Mouse (Mus musculus): ENCODE data around the gene Naxe.

DNA sequence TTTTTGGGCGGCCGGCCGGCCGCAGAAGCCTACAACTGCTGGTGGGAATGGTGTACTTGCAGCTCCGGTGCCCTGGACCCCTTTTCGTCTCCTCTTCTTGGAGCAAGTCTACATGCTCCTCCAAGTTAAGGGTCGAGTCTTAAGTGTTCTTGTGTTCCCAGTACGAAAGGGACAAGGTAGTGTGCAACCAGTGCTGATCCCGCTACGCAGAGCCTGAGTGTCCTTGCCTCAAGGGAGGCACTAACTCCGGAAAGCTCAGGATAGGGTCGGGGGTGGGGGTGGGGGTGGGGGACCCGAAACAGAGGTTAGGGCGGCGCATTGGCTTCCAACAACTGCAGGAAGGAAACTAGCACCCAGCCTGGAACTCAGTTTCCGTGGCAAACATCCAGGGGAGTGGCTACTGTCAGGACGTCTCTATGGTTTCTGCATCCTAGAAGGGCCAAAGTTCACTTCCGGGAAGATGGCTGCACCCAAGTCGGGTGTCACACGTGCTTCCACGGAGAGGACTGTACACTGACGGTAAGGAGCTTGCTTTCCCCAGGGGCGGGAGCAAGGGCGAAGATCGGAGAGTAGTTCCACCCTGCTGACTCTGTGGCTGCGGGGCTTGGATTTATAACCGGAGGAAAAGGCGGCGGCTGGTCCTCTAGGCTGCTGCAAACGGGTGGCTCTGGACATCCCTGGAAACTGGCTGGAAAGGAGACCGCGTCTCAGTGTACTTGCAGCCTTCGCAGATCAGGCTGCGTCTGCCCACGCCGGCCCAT is 15.5 kb downstream of the Naxe start, which contains the start of gene Gpatch4:
- TF ChIP-seq CTCF (IDR thresholded peaks at IDR 0.05; ENCODE audit: borderline replicate concordance, control insufficient read depth, extremely low read depth, insufficient read depth, low read length, poor library complexity) = 0 out of 2 replicates have a peak, but pooled peaks have one; percentile 37
- TF ChIP-seq POLR2A (IDR thresholded peaks at IDR 0.05; ENCODE audit: control insufficient read depth, extremely low read depth, insufficient read depth, low read length, poor library complexity) = no peak
